Mouse (Mus musculus): Measurements from ENCODE around the gene Ttn.
"Not testable (repeated sequence)": the region's sequence is repeated elsewhere in the genome, so short reads cannot be mapped to it uniquely, and the experiment has no call there.

The Ttn gene

DNA sequence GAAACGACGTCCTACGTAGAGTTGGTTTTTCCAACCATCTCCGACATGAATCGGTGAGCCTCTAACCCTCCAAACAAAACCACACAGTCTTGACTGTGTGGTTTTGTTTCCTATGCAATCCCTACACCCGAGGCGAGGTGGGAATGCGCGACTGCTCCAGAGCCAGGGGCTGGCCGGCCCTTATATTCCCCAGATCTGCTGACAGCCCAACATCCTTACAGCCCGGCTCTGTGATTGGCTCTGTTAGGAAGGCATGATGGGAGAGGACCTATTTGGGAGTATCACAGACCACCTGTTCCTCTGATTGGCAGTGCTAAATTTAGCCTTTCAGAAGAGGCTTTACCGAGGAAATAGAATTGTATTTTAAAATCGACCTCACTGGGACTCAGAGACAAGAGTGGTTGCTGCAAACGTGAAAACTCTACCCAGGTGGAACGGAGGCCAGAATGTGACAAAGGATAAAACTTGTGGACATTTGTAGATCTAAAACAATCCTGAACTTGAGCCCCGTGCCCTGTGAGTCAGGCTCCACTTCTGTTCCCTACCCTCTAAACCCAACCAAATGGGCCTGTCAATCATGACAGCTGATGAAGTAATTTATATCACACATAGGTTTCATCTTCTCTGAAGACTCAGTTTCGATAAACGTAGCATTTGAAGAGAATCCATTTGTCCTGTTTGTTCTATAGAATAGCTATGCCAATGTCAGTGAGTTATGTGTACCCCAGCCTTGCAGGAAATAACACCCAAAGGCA lies at the start of gene Ttn:
Gene Ttn (minus strand): TSS at position 157 of the 755 bp plus-strand sequence.
- DNase-seq (ENCODE audit: low spot score in 2 of 2), result no peak

DNA sequence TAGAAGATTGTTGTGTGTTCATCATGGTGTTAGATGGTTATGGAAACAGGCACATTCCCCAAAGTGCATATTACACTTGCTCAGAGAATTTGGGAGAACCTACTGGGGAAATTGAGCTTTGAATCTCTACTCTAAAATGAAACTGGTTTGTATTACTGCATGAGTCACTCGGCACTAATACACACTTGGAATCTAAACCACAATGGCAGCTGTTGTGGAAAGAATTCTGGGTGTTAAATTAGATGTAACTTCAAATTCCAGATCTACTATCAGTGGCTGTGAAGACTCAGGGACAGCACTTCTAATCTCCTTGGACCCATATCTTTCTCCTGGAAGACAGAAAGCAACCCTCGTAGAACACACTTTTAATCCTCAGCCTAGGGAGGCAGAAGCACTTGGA lies 38.3 kb upstream of the Ttn start:
- no peak for DNase-seq (ENCODE audit: low spot score in 2 of 2)

DNA sequence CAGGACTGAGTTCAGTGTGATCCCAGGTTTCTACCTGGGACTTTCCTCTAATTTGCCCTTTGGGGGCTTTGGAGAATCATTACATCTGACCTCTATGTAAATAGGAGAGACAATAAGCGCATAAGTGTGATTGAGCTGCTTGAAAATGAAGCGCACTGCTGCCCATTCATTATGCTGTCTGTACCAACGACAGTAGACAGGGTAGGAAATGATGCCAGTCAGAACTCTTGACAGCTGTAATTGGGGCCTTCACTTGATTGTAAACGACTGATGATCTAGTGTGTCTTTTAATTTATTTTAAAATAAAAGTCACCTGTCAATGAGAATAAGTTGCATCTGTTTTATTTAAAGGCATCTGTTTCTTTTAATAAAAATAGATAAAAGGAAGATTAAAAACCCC lies 35.4 kb upstream of the Ttn start:
- no peak for DNase-seq (ENCODE audit: low spot score in 2 of 2)

DNA sequence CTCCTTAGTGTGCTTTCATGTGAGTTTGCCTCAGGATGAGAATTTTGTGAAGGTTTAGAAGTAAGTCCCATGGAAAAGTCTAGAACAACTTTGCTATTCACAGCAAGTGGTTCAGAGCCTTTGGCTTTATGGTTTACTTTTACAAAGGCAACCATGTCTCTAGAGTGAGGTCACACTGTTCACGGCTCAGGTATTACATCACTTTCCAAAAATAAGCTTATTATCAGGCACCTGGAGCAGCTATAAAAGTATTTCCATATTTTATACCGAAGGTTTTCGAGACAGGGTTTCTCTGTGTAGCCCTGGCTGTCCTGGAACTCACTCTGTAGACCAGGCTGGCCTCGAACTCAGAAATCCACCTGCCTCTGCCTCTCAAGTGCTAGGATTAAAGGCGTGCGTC lies 31.1 kb upstream of the Ttn start:
- not testable (repeated sequence) for DNase-seq (ENCODE audit: low spot score in 2 of 2)

DNA sequence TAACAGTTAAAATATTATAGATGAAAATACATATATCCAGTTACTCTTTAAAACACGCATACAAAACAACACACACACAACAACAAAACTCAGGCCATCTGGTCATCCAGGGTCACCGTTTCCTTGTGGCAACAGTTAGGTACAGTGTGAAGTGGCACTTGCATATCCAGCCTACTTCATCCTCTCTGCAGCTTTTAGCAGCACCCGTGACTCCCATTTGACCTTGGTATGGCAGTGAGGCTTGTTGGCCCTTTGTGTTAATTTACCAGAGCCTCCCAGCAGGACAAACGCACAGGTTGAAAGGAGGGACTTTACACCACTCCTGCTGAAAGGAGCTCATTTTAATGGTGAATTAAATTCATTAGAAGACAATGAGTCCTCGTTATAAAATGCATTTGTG lies 29.6 kb upstream of the Ttn start:
- DNase-seq (ENCODE audit: low spot score in 2 of 2), result no peak

DNA sequence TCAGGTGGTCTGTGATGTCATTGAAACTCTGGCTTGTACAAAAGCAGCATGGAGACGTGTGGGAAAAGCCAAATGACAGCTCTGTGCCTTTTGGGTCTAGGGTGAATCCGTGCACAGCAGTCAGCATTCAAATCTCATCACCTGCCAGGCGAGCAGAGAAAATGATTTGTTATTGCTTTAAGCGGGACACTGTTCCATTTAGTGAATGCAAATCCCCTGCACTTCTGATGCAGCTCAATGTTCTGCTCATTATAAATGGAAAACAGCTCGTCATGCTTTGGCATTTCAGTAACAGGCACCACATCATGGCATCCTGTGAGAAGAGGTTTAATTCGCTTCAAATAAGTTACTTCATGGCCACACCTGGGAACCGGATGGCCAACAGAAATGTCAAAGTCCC lies 24.7 kb upstream of the Ttn start:
- DNase-seq (ENCODE audit: low spot score in 2 of 2), result no peak

DNA sequence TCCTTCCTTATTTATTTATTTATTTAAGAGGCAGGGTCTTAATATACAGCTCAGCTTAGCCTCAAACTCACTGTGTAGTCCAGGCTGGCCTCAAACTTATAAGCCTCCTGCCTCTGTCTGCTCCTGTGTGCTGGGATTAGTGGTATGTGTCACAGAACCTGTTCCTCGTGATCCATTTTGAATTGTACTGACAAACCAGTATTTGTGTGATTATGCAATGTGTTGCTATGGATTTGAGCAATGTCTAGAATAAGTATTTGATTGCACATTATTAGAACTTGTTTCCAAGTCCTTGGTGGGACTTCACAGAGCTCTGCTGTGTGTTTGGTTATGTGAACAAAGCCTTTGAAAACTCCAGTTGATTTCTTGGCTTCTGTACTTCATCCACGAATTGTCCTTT lies 20.8 kb upstream of the Ttn start:
- no peak for DNase-seq (ENCODE audit: low spot score in 2 of 2)

DNA sequence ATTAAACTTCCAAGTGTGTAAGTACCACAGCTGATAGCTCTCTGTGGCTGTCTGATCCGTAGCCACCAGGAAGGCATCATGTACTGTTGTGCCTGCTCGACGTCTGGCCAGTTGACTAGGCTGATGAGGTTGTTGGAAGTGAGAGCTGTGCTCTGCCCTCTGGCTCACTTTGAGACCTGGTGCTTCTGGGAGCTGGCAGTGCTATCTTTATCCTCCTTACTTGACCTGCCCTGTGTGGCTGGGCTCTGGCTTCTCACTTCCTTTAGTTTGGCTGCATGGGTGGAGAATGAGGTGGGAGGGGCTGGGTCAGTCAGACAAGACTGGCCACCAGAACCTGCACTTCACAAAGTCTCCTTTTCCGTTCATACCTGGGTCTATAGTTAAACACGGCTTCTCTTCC lies 16.0 kb upstream of the Ttn start:
- no peak for DNase-seq (ENCODE audit: low spot score in 2 of 2)

DNA sequence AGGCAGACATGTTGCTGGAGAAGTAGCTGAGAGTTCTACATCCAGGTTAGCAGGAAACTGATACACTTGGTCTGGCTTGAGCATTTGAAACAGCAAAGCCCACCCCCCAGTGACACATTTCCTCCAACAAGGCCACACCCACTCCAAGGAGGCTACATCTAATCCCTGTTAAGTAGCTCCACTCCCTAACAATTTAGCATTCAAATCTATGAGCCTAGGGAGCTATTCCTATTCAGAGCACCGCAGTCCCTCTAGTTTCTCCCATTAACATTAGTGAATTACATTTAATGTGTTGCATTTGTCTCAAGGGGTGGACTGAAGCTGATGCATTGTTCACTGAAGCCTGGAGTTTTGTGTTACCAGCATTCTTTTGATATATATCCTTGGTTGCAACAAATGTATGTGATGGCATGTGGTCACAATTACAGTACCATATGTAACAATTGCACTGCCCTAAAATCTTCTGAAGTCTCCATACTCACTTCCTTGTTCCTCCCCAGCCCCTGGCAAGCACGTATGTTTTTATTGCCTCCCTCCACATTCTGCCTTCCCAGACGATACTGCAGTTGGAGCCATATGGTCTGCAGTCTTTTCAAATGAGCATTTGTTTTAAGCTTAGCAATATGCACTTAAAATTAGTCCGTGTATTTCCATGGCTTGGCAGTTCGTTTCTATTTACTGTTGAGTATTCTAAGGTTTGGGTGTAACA lies 10.3 kb upstream of the Ttn start:
- no peak for DNase-seq (ENCODE audit: low spot score in 2 of 2)

DNA sequence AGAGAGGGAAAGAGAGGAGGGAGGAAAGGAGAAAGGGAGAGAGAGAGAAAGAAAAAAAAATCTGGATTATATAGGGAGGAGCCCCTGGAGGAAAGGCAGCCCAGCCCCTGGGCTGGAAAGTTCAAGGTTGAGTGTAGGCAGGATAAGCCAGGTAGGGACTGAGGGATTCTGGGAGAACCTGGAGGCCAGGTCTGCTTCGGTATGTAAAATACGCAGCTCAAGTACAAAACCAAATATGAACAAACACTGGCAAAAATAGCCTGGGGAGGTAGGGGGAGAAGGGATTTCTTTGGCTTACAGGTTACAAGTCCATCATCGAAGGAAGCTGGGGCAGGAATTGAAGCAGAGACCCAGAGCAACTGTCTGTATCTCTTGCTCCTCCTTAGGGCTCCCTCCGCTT lies 5.0 kb upstream of the Ttn start:
- DNase-seq (ENCODE audit: low spot score in 2 of 2), result no peak

DNA sequence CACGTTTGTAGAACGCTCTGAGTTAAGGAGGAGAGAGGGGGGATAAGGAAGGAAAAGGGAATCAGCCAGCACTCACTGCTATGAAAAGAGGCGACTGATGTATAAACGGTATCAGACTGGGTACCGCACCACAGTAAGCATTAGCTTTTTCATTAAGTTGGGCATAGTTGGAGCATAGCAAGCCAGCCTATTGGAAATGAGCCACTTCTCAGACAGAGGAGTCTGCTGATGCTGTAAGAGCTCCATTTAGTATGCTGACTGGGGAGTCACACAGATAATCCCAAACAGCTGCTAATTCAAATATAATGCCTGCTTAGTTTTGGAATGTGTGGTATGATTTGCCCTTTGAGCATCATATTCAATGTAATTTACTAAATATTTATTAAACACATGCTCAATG lies 2.0 kb upstream of the Ttn start:
- no peak for DNase-seq (ENCODE audit: low spot score in 2 of 2)

DNA sequence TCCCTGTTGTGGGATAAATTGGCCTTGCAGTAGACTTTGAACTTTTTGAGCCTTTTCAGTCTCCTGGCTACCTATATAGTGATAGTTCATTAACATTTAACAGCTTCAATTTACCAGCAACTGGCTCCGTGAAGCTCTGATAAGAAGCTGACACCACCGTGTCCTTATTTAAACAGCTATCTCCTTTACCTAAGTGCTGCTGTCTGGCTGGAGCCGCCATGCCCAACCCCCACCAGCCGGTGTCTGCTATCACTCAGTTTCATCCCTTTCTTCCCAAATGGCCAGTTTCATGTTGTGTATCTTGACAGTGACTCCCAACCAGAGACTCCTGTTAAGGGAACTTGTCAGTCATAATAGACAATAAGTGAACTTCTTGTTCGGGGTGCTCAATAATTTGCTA lies 1.3 kb upstream of the Ttn start:
- DNase-seq (ENCODE audit: low spot score in 2 of 2), result no peak

DNA sequence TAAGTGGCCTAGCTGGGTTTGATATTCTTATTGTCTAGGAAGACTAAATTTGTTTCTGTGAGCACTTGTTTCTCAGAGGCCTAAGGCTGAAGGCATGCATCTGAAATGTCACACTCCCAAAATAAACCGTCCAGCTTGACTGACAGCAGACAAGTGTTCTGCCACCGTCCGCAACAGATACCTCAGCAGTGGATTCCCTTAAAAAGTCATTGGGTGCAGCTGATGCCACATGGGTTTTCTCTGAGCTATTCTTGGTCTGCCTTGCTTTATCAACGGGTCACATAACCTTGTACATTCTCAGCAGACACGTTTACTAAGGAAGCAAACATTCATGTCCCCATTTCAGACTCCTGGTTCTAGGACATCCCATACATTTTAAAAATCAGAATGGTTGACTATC lies 630 bp downstream of the Ttn start:
- no peak for DNase-seq (ENCODE audit: low spot score in 2 of 2)

DNA sequence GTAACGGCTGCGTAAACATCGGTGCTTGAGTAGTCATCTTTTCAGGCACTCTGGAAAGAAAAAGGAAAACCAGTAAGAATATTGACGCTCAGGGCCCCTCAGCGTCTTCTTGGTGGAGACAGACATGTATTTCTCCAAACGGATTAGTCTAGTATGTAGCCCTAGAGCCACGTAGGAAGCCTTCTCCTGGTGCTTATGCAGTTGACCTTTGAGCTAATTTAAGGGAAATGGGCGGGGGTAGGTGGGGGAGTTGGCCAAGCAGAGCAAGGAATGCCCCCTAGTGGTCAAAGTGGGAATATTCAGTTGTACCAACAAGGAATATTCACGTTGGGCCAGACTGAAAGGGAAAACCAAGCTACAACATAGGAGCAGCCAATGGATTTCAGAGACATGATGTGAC lies 2.2 kb downstream of the Ttn start:
- no peak for DNase-seq (ENCODE audit: low spot score in 2 of 2)

DNA sequence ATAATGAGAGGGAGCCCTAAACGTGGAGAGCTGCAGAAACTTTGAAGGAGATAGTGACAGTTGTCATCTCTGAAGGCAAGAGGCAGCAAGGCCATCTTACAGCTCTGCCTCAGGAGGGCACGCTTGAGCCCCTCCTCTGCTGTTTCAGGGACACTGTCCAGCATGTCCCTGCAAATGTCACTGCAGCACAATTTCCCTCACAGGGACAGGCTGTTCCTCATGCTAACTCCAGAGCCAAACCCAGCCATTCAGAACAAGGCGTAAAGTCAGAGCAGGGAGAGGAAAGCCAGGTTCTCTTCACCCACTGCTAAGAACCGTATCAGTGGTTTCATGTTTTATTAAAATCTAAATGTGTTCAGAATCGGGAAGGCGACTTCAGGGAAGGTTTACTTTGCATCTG lies 4.7 kb downstream of the Ttn start:
- no peak for DNase-seq (ENCODE audit: low spot score in 2 of 2)

DNA sequence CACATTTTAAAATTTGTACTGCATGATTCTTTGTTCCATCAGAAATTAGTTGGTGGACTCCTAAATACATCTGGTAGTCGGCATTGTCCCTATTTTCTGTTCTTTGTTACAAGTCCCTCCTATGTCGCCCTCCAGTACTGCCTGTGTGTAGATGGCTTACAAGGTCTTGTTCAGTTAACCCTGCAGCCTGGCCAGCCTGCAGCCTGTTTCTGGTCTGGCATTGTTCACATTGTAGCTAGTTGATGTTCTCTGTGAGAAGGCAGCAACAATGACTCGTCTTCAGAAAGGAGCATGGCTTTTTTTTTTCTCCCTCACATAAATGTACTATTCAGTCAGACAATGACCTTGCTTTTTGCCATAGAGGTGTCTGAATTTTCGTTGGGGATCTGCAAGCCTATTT lies 10.3 kb downstream of the Ttn start:
- DNase-seq (ENCODE audit: low spot score in 2 of 2), result no peak

DNA sequence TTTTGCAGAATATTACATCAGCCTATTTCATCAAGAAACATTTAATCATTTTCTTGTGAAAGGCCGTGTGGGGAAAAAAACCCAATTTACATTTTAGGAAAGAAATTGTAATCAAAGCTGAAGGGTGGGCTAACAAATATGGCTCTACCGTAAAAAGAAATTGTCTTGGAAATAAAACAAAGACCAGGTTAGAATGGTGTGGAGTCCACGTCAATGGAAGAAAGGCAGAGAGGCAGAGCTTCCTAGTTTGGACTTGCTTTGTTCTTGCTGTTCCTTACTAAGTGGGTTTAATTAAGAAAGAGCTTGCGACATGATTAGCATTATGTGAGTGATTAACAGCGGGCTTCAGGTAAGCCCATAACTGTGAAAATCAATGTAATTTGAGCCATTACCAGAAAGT lies 11.3 kb downstream of the Ttn start:
- no peak for DNase-seq (ENCODE audit: low spot score in 2 of 2)

DNA sequence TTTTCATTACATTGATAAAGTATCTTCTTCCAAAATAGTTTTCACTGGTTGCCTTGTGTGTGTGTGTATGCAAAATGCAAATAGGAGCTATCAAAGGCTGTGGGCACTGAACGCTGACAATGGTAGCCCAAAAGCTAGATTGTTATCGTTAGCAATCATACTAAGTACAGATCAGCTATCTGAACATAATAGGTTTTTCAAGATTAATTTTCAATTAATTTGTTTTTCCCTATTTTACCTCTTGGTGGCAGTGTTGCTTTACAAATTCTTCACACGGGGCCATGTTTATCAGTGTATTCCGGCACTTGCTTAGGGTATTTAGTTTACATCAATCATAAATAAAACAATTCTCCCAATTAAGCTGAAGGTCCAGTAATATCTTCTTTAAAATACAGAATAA lies 11.7 kb downstream of the Ttn start:
- no peak for DNase-seq (ENCODE audit: low spot score in 2 of 2)

DNA sequence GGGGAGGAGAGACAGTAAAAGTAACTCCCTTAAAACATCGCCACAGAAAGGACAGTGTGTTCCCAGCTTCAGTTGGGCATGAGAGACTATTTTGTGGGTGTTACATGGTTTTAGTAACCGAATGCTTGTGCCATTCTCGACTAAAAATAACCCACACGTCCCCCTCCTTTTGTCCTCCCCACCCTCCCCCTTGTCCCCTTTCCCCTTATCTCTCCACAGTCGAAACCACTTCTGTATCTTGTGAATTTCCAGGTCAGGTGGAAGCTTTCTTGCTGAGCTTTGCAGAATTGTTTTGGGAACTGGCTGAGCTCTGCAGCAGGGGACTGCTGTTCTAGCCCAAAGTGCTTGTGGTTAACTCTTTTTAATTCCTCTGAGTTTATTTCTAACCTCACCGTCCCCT lies 12.1 kb downstream of the Ttn start:
- DNase-seq (ENCODE audit: low spot score in 2 of 2), result no peak

DNA sequence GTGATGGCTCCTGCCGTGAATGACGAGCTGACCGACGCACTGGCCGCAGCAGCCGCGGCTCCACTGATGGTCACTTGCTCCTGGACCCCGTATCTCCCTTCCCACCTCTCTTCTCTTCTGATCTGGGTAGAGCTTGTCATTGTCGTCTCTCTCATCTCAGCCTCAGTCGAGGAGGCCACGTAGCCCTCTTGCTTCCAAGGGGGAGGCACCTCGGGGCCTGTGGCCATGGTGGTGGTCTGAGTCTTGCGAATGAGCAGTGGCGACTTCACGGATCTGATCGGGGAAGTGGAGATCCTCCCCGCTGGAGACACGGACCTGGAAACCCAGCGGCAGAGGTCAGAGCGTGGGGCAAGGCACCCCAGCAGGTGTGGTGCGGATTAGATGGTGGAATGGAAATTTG lies 12.7 kb downstream of the Ttn start:
- no peak for DNase-seq (ENCODE audit: low spot score in 2 of 2)

DNA sequence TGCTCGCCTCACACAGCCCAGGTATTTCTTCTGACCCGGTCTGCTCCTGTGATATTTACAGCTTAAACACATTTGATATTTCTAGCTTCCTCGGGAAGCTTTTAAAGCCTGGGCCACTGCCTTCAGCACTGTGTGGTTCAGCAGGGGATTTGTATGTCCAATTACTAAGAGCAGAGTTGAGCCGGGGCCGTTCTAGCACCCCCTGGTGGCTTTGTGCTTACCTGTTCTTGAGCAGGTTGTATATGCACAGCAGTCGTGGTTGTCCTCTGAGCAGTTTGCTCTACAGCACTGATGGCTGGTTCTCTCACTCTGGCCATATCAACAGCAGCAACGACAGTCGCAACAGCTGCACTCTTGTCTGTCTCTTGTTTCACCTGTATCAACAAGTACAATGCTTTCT lies 13.4 kb downstream of the Ttn start:
- DNase-seq (ENCODE audit: low spot score in 2 of 2), result peak; percentile 73 to 84

DNA sequence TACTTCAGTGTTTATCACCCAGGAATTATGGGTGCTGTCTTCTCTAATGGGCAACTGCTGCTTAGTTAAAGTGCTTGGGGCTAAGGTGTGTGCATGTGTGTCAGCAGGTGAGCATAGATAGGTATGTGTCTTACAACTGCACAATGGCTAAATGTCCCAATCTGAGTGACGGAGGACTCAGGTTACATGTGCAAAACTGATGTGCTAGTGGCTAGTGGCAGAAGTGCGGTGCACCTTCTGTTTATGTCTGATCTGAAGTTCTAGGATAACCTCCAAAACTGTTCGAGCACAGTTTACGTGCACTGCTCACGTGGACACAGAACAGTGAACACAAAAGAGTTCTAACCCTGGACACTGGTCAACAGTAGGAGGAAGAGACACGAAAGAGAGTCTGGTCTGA lies 15.8 kb downstream of the Ttn start:
- no peak for DNase-seq (ENCODE audit: low spot score in 2 of 2)

DNA sequence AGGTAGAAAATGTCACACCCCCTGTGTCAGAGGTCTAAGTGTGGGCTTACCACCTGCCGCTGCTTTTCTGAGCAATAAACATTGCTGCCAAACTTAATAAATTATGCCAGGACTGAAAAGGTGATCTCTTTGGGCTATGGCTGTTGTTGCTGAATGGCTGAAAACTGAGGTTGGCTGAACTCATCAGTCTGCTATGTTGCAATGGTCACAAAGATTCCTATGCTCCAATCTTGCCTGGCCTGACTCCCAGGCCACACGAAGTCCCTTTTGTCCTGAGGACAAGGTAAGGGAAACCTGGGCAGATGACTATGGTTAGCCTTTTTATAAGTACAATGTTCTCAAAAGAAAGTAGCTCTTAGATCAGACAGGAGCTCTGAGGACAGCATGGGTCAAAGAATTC lies 16.3 kb downstream of the Ttn start:
- no peak for DNase-seq (ENCODE audit: low spot score in 2 of 2)

DNA sequence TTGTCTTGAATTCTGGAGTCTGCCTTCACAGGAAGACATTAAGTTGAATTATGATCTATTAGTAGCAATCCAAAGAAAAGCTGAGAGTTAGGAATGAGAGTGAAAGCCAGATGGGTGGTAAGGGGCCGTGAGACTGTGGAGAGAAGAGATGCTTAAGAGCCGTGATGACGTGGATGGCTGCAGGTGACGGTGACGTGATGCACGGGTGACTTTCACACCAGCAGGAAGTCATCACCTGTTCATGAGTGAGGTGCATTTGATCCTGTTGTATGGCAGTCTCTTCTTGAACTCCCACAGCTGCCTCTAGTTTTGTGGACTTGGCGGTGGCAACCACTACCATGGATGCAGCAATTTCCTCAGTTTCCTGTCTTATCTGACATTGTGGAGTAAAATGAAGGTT lies 16.8 kb downstream of the Ttn start:
- no peak for DNase-seq (ENCODE audit: low spot score in 2 of 2)
